Mouse (Mus musculus): Measurements from ENCODE around the gene Cdkl4. TPM values are rescaled to one million over a fixed set of nuclear protein-coding genes. Genes with fewer than 3 reads are reported as not detected.

The Cdkl4 gene
- polyA plus RNA-seq, 1 experiment, result 0.05 TPM

DNA sequence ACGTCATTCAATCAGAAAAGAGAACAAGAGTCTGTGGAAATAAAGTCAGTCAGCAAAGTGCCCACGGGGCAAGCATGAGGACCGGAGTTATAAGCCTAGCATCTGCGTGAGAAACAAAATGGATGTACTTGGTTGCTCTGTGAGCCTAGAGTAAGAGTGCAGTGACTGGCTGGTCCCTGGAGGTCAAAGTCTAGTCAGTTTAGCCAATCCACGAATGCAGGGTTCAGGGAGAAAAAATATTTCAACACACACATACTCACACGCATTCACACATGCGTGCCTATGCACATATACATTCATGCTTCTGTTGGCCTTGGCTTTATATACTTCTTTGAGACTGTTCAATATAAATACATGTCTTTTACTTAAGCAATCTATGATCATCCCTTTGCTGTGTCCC is 62.1 kb downstream of the Cdkl4 start:
- Histone ChIP-seq H3K36me3 (ENCODE audit: control insufficient read depth, insufficient read depth, low read length) (no peaks in the 10 kb centered on the region), H3K27me3 (ENCODE audit: control insufficient read depth, insufficient read depth, low read length) (no peaks in the 10 kb centered on the region), H3K4me3 (ENCODE audit: control insufficient read depth, insufficient read depth, low read length) (no peak overlapping the region), H3K27ac (ENCODE audit: control insufficient read depth, insufficient read depth, low read length) (no peak overlapping the region), H3K4me1 (replicated peaks; ENCODE audit: control insufficient read depth, insufficient read depth, low read length) (peaks cover 2% of the 10 kb centered on the region)
- WGBS, result 97% methylated on average over 7 of the region's 7 CpGs
- no peak for DNase-seq
- TF ChIP-seq CTCF (IDR thresholded peaks at IDR 0.05; ENCODE audit: borderline replicate concordance, control insufficient read depth, extremely low read depth, insufficient read depth, low read length, poor library complexity) (no peak), POLR2A (IDR thresholded peaks at IDR 0.05; ENCODE audit: control insufficient read depth, extremely low read depth, insufficient read depth, low read length, poor library complexity) (no peak)

- Histone ChIP-seq H3K27ac (ENCODE audit: control insufficient read depth, insufficient read depth, low read length) (no peak overlapping the region), H3K36me3 (ENCODE audit: control insufficient read depth, insufficient read depth, low read length) (no peaks in the 10 kb centered on the region), H3K4me3 (ENCODE audit: control insufficient read depth, insufficient read depth, low read length) (no peak overlapping the region), H3K4me1 (replicated peaks; ENCODE audit: control insufficient read depth, insufficient read depth, low read length) (no peaks in the 10 kb centered on the region), H3K27me3 (ENCODE audit: control insufficient read depth, insufficient read depth, low read length) (no peaks in the 10 kb centered on the region)
- TF ChIP-seq POLR2A (IDR thresholded peaks at IDR 0.05; ENCODE audit: control insufficient read depth, extremely low read depth, insufficient read depth, low read length, poor library complexity), result no peak
- no peak for TF ChIP-seq CTCF (IDR thresholded peaks at IDR 0.05; ENCODE audit: borderline replicate concordance, control insufficient read depth, extremely low read depth, insufficient read depth, low read length, poor library complexity)
- 74% methylated on average over 8 of the region's 8 CpGs for WGBS
- DNase-seq, result no peak
Measured at GRCm38 (mm10) chr17:80513766-80514165, 63.8 kb downstream of the Cdkl4 start.

DNA sequence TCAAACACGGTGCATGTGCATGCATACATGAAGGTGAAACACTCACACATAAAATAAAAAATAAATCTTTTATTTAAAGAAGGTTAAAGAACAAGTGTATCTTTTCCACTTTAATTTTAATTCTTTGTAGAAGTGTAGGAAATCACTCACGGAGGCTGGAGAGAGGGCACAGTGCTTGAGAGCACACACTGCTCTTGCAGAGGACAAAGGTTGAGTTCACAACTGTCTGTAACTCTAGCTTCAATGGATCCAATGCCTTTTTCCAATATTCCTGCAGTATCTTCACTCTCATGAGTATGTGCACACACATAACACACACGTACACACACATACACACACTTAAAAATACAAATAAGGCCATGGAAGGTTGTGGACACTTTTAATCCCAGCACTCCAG is 67.2 kb downstream of the Cdkl4 start:
- no peaks in the 10 kb centered on the region for H3K4me1 ChIP-seq (replicated peaks; ENCODE audit: control insufficient read depth, insufficient read depth, low read length)
- H3K36me3 ChIP-seq (ENCODE audit: control insufficient read depth, insufficient read depth, low read length), result no peaks in the 10 kb centered on the region
- no peak for TF ChIP-seq POLR2A (IDR thresholded peaks at IDR 0.05; ENCODE audit: control insufficient read depth, extremely low read depth, insufficient read depth, low read length, poor library complexity)
- TF ChIP-seq CTCF (IDR thresholded peaks at IDR 0.05; ENCODE audit: borderline replicate concordance, control insufficient read depth, extremely low read depth, insufficient read depth, low read length, poor library complexity), result no peak
- H3K27me3 ChIP-seq (ENCODE audit: control insufficient read depth, insufficient read depth, low read length), result no peaks in the 10 kb centered on the region
- DNase-seq, result no peak
- no peak overlapping the region for H3K27ac ChIP-seq (ENCODE audit: control insufficient read depth, insufficient read depth, low read length)
- H3K4me3 ChIP-seq (ENCODE audit: control insufficient read depth, insufficient read depth, low read length), result no peak overlapping the region
- 86% methylated on average over 3 of the region's 3 CpGs for WGBS

GRCm38 (mm10) chr17:80509494-80510458 is 67.8 kb downstream of the Cdkl4 start:
- no peaks in the 10 kb centered on the region for H3K27me3 ChIP-seq (ENCODE audit: control insufficient read depth, insufficient read depth, low read length)
- no peaks in the 10 kb centered on the region for H3K4me1 ChIP-seq (replicated peaks; ENCODE audit: control insufficient read depth, insufficient read depth, low read length)
- no peaks in the 10 kb centered on the region for H3K36me3 ChIP-seq (ENCODE audit: control insufficient read depth, insufficient read depth, low read length)
- DNase-seq, result no peak
- H3K27ac ChIP-seq (ENCODE audit: control insufficient read depth, insufficient read depth, low read length), result no peak overlapping the region
- 88% methylated on average over 4 of the region's 4 CpGs for WGBS
- no peak for TF ChIP-seq POLR2A (IDR thresholded peaks at IDR 0.05; ENCODE audit: control insufficient read depth, extremely low read depth, insufficient read depth, low read length, poor library complexity)
- no peak for TF ChIP-seq CTCF (IDR thresholded peaks at IDR 0.05; ENCODE audit: borderline replicate concordance, control insufficient read depth, extremely low read depth, insufficient read depth, low read length, poor library complexity)
- no peak overlapping the region for H3K4me3 ChIP-seq (ENCODE audit: control insufficient read depth, insufficient read depth, low read length)

GRCm38 (mm10) chr17:80505766-80506165 is 71.8 kb downstream of the Cdkl4 start:
- peaks cover 7% of the 10 kb centered on the region for H3K4me1 ChIP-seq (replicated peaks; ENCODE audit: control insufficient read depth, insufficient read depth, low read length)
- WGBS, result 92% methylated on average over 6 of the region's 6 CpGs
- no peak for DNase-seq
- H3K4me3 ChIP-seq (ENCODE audit: control insufficient read depth, insufficient read depth, low read length), result no peak overlapping the region
- no peak overlapping the region for H3K27ac ChIP-seq (ENCODE audit: control insufficient read depth, insufficient read depth, low read length)
- no peaks in the 10 kb centered on the region for H3K27me3 ChIP-seq (ENCODE audit: control insufficient read depth, insufficient read depth, low read length)
- TF ChIP-seq POLR2A (IDR thresholded peaks at IDR 0.05; ENCODE audit: control insufficient read depth, extremely low read depth, insufficient read depth, low read length, poor library complexity) (no peak), CTCF (IDR thresholded peaks at IDR 0.05; ENCODE audit: borderline replicate concordance, control insufficient read depth, extremely low read depth, insufficient read depth, low read length, poor library complexity) (no peak)
- no peaks in the 10 kb centered on the region for H3K36me3 ChIP-seq (ENCODE audit: control insufficient read depth, insufficient read depth, low read length)

GRCm38 (mm10) chr17:80505342-80505741 is 72.3 kb downstream of the Cdkl4 start:
- TF ChIP-seq POLR2A (IDR thresholded peaks at IDR 0.05; ENCODE audit: control insufficient read depth, extremely low read depth, insufficient read depth, low read length, poor library complexity) (no peak), CTCF (IDR thresholded peaks at IDR 0.05; ENCODE audit: borderline replicate concordance, control insufficient read depth, extremely low read depth, insufficient read depth, low read length, poor library complexity) (no peak)
- Histone ChIP-seq H3K27ac (ENCODE audit: control insufficient read depth, insufficient read depth, low read length) (no peak overlapping the region), H3K27me3 (ENCODE audit: control insufficient read depth, insufficient read depth, low read length) (no peaks in the 10 kb centered on the region), H3K4me3 (ENCODE audit: control insufficient read depth, insufficient read depth, low read length) (no peak overlapping the region), H3K36me3 (ENCODE audit: control insufficient read depth, insufficient read depth, low read length) (no peaks in the 10 kb centered on the region), H3K4me1 (replicated peaks; ENCODE audit: control insufficient read depth, insufficient read depth, low read length) (peaks cover 7% of the 10 kb centered on the region)
- WGBS, result 94% methylated on average over 4 of the region's 4 CpGs
- DNase-seq, result no peak
